Mouse (Mus musculus): Measurements from ENCODE around the gene Atxn2. TPM values are rescaled to one million over a fixed set of nuclear protein-coding genes. Genes with fewer than 3 reads are reported as not detected.

Gene Atxn2
- total RNA-seq, 1 experiment = 58.0 TPM

DNA sequence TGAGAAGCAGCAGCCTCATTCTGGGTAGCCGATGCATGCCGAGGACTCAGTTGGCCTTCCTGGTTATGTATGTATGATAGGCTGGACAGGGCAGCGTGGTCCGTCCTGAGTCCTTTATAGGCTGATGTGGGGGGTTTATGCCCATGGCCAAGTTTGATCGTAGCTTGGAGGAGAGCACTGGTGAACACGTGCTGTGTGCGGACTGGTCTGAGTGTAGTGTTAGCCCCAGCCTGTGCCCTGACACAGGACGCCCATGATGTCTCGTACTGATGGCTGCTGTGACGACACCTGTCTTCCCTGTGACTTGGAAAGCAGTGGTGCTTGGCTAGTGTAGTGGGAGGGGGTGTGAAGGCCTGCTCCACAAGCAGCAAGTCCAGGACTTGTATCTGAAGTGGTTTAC, 102.6 kb downstream of the Atxn2 start:
- DNase-seq (ENCODE audit: low read depth, low spot score) = no peak
- peaks cover 77% of the 10 kb centered on the region for H3K36me3 ChIP-seq (ENCODE audit: control insufficient read depth, insufficient read depth, low read length, poor library complexity, severe bottlenecking)
- no peak overlapping the region for H3K27ac ChIP-seq (ENCODE audit: insufficient read depth, low read depth, low read length, poor library complexity, severe bottlenecking)
- no peaks in the 10 kb centered on the region for H3K9me3 ChIP-seq (ENCODE audit: control insufficient read depth, insufficient read depth, low read depth, low read length)
- H3K4me1 ChIP-seq (ENCODE audit: control insufficient read depth in 2 of 2, insufficient read depth in 2 of 2, low read length in 2 of 2, poor library complexity in 1 of 2) = peaks cover 0 to 16% of the 10 kb centered on the region in 2 experiments; a peak in 2 of 4 replicates
- H3K4me3 ChIP-seq (ENCODE audit: insufficient read depth in 1 of 2, low read depth in 1 of 2, low read length in 2 of 2, poor library complexity in 1 of 2, severe bottlenecking in 1 of 2) = no peak overlapping the region; a peak in 1 of 4 replicates
- in situ Hi-C loops (cut with MboI; ENCODE audit: low sequenced_read_pairs in 2 of 2, unreplicated experiment in 2 of 2) = no loop called here
- no peak overlapping the region for H3K9ac ChIP-seq (ENCODE audit: insufficient read depth, low read depth, low read length, poor library complexity, severe bottlenecking)
- TF ChIP-seq ZNF384 (IDR thresholded peaks at IDR 0.05; ENCODE audit: low read depth, low read length) (no peak), MAFK (IDR thresholded peaks at IDR 0.05; ENCODE audit: insufficient read depth, low read depth, low read length) (no peak)

DNA sequence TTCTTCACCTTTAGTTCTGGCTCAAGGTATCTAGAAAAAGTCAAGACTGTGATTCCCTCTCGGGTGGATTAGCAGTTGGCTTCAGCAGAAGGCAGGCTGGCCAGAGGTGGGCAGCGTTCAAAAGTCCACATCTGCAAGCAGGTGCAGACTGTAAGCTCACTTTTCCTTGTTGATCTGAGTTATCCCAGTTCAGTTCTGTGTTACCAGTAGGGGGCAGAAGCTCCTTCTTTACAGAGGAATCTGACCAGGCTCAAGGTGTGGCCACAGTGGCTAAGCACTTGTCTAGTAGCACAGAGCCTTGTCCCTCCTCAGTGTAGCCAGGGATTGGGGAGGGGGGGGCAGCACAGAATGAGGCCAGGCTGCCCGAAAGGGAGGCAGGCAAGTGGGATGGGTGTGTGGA, 103.9 kb downstream of the Atxn2 start:
- no peak for TF ChIP-seq ZC3H11A (IDR thresholded peaks at IDR 0.05; ENCODE audit: borderline replicate concordance, low read depth, low read length)
- no peak for TF ChIP-seq MAFK (IDR thresholded peaks at IDR 0.05; ENCODE audit: insufficient read depth, low read depth, low read length)
- no peak for TF ChIP-seq ZNF384 (IDR thresholded peaks at IDR 0.05; ENCODE audit: low read depth, low read length)
- no peak for TF ChIP-seq CHD2 (IDR thresholded peaks at IDR 0.05; ENCODE audit: low read depth, low read length)
- TF ChIP-seq HCFC1 (IDR thresholded peaks at IDR 0.05; ENCODE audit: borderline replicate concordance, insufficient read depth, low read length) = no peak
- H3K27ac ChIP-seq (ENCODE audit: insufficient read depth, low read depth, low read length, poor library complexity, severe bottlenecking) = no peak overlapping the region
- peaks cover 79% of the 10 kb centered on the region for H3K36me3 ChIP-seq (ENCODE audit: control insufficient read depth, insufficient read depth, low read length, poor library complexity, severe bottlenecking)
- H3K9me3 ChIP-seq (ENCODE audit: control insufficient read depth, insufficient read depth, low read depth, low read length) = no peaks in the 10 kb centered on the region
- DNase-seq (ENCODE audit: low read depth, low spot score) = no peak
- H3K4me3 ChIP-seq (ENCODE audit: insufficient read depth in 1 of 2, low read depth in 1 of 2, low read length in 2 of 2, poor library complexity in 1 of 2, severe bottlenecking in 1 of 2) = no peak overlapping the region
- peaks cover 0 to 16% of the 10 kb centered on the region in 2 experiments; a peak in 2 of 4 replicates for H3K4me1 ChIP-seq (ENCODE audit: control insufficient read depth in 2 of 2, insufficient read depth in 2 of 2, low read length in 2 of 2, poor library complexity in 1 of 2)
- no peak overlapping the region for H3K9ac ChIP-seq (ENCODE audit: insufficient read depth, low read depth, low read length, poor library complexity, severe bottlenecking)
- in situ Hi-C loops (cut with MboI; ENCODE audit: low sequenced_read_pairs in 2 of 2, unreplicated experiment in 2 of 2) = no loop called here

GRCm38 (mm10) chr5:121815867-121816380, 104.8 kb downstream of the Atxn2 start:
- TF ChIP-seq ZC3H11A (IDR thresholded peaks at IDR 0.05; ENCODE audit: borderline replicate concordance, low read depth, low read length) = no peak
- no peak for TF ChIP-seq CHD2 (IDR thresholded peaks at IDR 0.05; ENCODE audit: low read depth, low read length)
- TF ChIP-seq HCFC1 (IDR thresholded peaks at IDR 0.05; ENCODE audit: borderline replicate concordance, insufficient read depth, low read length) = no peak
- no peak for TF ChIP-seq ZNF384 (IDR thresholded peaks at IDR 0.05; ENCODE audit: low read depth, low read length)
- TF ChIP-seq MAFK (IDR thresholded peaks at IDR 0.05; ENCODE audit: insufficient read depth, low read depth, low read length) = no peak
- Histone ChIP-seq H3K9me3 (ENCODE audit: control insufficient read depth, insufficient read depth, low read depth, low read length) (no peaks in the 10 kb centered on the region), H3K27ac (ENCODE audit: insufficient read depth, low read depth, low read length, poor library complexity, severe bottlenecking) (no peak overlapping the region), H3K36me3 (ENCODE audit: control insufficient read depth, insufficient read depth, low read length, poor library complexity, severe bottlenecking) (peaks cover 74% of the 10 kb centered on the region), H3K4me3 (ENCODE audit: insufficient read depth in 1 of 2, low read depth in 1 of 2, low read length in 2 of 2, poor library complexity in 1 of 2, severe bottlenecking in 1 of 2) (no peak overlapping the region), H3K4me1 (ENCODE audit: control insufficient read depth in 2 of 2, insufficient read depth in 2 of 2, low read length in 2 of 2, poor library complexity in 1 of 2) (peaks cover 0 to 10% of the 10 kb centered on the region in 2 experiments; a peak in 2 of 4 replicates), H3K9ac (ENCODE audit: insufficient read depth, low read depth, low read length, poor library complexity, severe bottlenecking) (no peak overlapping the region)
- DNase-seq (ENCODE audit: low read depth, low spot score) = no peak
- in situ Hi-C loops (cut with MboI; ENCODE audit: low sequenced_read_pairs in 2 of 2, unreplicated experiment in 2 of 2) = no loop called here

DNA sequence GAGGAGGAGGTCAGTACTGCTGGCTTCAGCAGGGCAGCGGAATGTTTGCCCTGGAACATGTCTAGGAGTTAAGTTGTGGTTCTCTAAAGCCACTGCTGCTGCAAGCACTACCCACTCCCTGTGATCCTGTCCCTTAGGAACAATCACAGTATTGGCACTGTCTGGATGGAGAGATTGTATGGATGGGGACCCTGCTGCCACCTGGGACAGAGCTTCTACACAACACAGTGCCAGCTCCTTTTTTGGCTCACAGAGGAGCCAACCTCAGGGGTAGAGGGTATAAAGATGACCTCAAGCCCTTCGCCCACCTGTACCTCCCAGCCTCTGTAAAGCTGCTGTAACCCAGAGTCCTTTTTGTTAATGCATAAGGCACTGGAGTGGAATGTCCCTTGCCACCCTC, 105.5 kb downstream of the Atxn2 start:
- in situ Hi-C loops (cut with MboI; ENCODE audit: low sequenced_read_pairs in 2 of 2, unreplicated experiment in 2 of 2) = no loop called here
- Histone ChIP-seq H3K4me1 (ENCODE audit: control insufficient read depth in 2 of 2, insufficient read depth in 2 of 2, low read length in 2 of 2, poor library complexity in 1 of 2) (peaks cover 0 to 10% of the 10 kb centered on the region in 2 experiments; a peak in 2 of 4 replicates), H3K9ac (ENCODE audit: insufficient read depth, low read depth, low read length, poor library complexity, severe bottlenecking) (no peak overlapping the region), H3K4me3 (ENCODE audit: insufficient read depth in 1 of 2, low read depth in 1 of 2, low read length in 2 of 2, poor library complexity in 1 of 2, severe bottlenecking in 1 of 2) (no peak overlapping the region), H3K36me3 (ENCODE audit: control insufficient read depth, insufficient read depth, low read length, poor library complexity, severe bottlenecking) (peaks cover 68% of the 10 kb centered on the region), H3K27ac (ENCODE audit: insufficient read depth, low read depth, low read length, poor library complexity, severe bottlenecking) (no peak overlapping the region), H3K9me3 (ENCODE audit: control insufficient read depth, insufficient read depth, low read depth, low read length) (no peaks in the 10 kb centered on the region)
- no peak for DNase-seq (ENCODE audit: low read depth, low spot score)
- TF ChIP-seq ZNF384 (IDR thresholded peaks at IDR 0.05; ENCODE audit: low read depth, low read length) = no peak
- TF ChIP-seq CHD2 (IDR thresholded peaks at IDR 0.05; ENCODE audit: low read depth, low read length) = no peak
- TF ChIP-seq HCFC1 (IDR thresholded peaks at IDR 0.05; ENCODE audit: borderline replicate concordance, insufficient read depth, low read length) = no peak
- TF ChIP-seq MAFK (IDR thresholded peaks at IDR 0.05; ENCODE audit: insufficient read depth, low read depth, low read length) = no peak
- TF ChIP-seq ZC3H11A (IDR thresholded peaks at IDR 0.05; ENCODE audit: borderline replicate concordance, low read depth, low read length) = no peak

- DNase-seq (ENCODE audit: low read depth, low spot score) = no peak
- Histone ChIP-seq H3K9ac (ENCODE audit: insufficient read depth, low read depth, low read length, poor library complexity, severe bottlenecking) (no peak overlapping the region), H3K9me3 (ENCODE audit: control insufficient read depth, insufficient read depth, low read depth, low read length) (no peaks in the 10 kb centered on the region), H3K36me3 (ENCODE audit: control insufficient read depth, insufficient read depth, low read length, poor library complexity, severe bottlenecking) (peaks cover 59% of the 10 kb centered on the region), H3K4me1 (ENCODE audit: control insufficient read depth in 2 of 2, insufficient read depth in 2 of 2, low read length in 2 of 2, poor library complexity in 1 of 2) (peaks cover 0 to 8% of the 10 kb centered on the region in 2 experiments; a peak in 2 of 4 replicates), H3K27ac (ENCODE audit: insufficient read depth, low read depth, low read length, poor library complexity, severe bottlenecking) (no peak overlapping the region), H3K4me3 (ENCODE audit: insufficient read depth in 1 of 2, low read depth in 1 of 2, low read length in 2 of 2, poor library complexity in 1 of 2, severe bottlenecking in 1 of 2) (no peak overlapping the region)
- TF ChIP-seq HCFC1 (IDR thresholded peaks at IDR 0.05; ENCODE audit: borderline replicate concordance, insufficient read depth, low read length) (no peak), CHD2 (IDR thresholded peaks at IDR 0.05; ENCODE audit: low read depth, low read length) (no peak), ZC3H11A (IDR thresholded peaks at IDR 0.05; ENCODE audit: borderline replicate concordance, low read depth, low read length) (no peak), MAFK (IDR thresholded peaks at IDR 0.05; ENCODE audit: insufficient read depth, low read depth, low read length) (no peak), ZNF384 (IDR thresholded peaks at IDR 0.05; ENCODE audit: low read depth, low read length) (no peak)
- in situ Hi-C loops (cut with MboI; ENCODE audit: low sequenced_read_pairs in 2 of 2, unreplicated experiment in 2 of 2) = no loop called here
Observed at GRCm38 (mm10) chr5:121817551-121817950, 106.4 kb downstream of the Atxn2 start.
